Mouse (Mus musculus): Measurements from ENCODE around the gene Zmym5.
"Not testable (repeated sequence)": the region's sequence is repeated elsewhere in the genome, so short reads cannot be mapped to it uniquely, and the experiment has no call there.

Zmym5 gene

GRCm38 (mm10) chr14:56776571-56777238 is 34.8 kb downstream of the Zmym5 start:
- no peak for DNase-seq (ENCODE audit: low spot score)

- no peak for DNase-seq (ENCODE audit: low spot score)
Observed at GRCm38 (mm10) chr14:56775416-56775815, 36.1 kb downstream of the Zmym5 start.

GRCm38 (mm10) chr14:56766438-56766837 is 45.1 kb downstream of the Zmym5 start:
- not testable (repeated sequence) for DNase-seq (ENCODE audit: low spot score)

GRCm38 (mm10) chr14:56765117-56765516 is 46.4 kb downstream of the Zmym5 start:
- not testable (repeated sequence) for DNase-seq (ENCODE audit: low spot score)

- no peak for DNase-seq (ENCODE audit: low spot score)
Observed at GRCm38 (mm10) chr14:56751282-56751681, 60.2 kb downstream of the Zmym5 start.

All from urinary bladder, postnatal 14 days (tissue).